Mouse (Mus musculus) forebrain, embryonic 10.5 days (tissue): ENCODE results near the gene Per1. TPM values are rescaled to one million over a fixed set of nuclear protein-coding genes. Genes with fewer than 3 reads are reported as not detected.

ENCODE experiments used
- DNase-seq: peaks from one replicate; pipeline ENCODE4 v3.0.0-alpha.2; 2017; ENCODE audit warnings: low spot score; ENCODE audit errors: extremely low spot score
- H3K27ac ChIP-seq: fragments of 300-500 bp; sonication (generic); 2 replicates; pipeline ENCODE4 v1.5.1; 2016; ENCODE audit warnings: mild to moderate bottlenecking
- H3K27me3 ChIP-seq: fragments of 300-500 bp; sonication (generic); 2 replicates; pipeline ENCODE4 v1.6.1; 2016; ENCODE audit warnings: mild to moderate bottlenecking; ENCODE audit not compliant: poor library complexity, severe bottlenecking
- H3K36me3 ChIP-seq: fragments of 300-500 bp; sonication (generic); replicated peaks from 2 replicates; pipeline ENCODE4 v1.6.1; 2016; ENCODE audit warnings: mild to moderate bottlenecking, moderate library complexity
- H3K4me1 ChIP-seq: fragments of 300-500 bp; sonication (generic); 2 replicates; pipeline ENCODE4 v1.6.1; 2016
- H3K4me3 ChIP-seq: fragments of 300-500 bp; sonication (generic); 2 replicates; pipeline ENCODE4 v1.5.1; 2016; ENCODE audit warnings: mild to moderate bottlenecking, moderate library complexity
- H3K9me3 ChIP-seq: fragments of 300-500 bp; sonication (generic); 2 replicates; pipeline ENCODE4 v1.6.1; 2016; ENCODE audit warnings: mild to moderate bottlenecking, moderate library complexity
- WGBS: fragments of 180-500 bp; shearing (Covaris S2); methylation state at CpG from one replicate; pipeline ENCODE4 v1.1.7; 2016; 5-methylcytosine and 5-hydroxymethylcytosine counted together
- polyA plus RNA-seq: library from polyadenylated mRNA; unstranded; fragments of >200 nt; fragmentation: Nextera tagmentation; extraction: Ambion mirVana; gene quantifications from 2 replicates; pipeline ENCODE4 v1.2.1, GENCODE M21; 2016

Gene Per1
- polyA plus RNA-seq, 1 experiment from 2014 or later: 7.3 TPM

- WGBS: 87% methylated on average over 5 of the region's 5 CpGs
- no peaks in the 10 kb centered on the region for H3K36me3 ChIP-seq
- no peak for DNase-seq
Observed at GRCm38 (mm10) chr11:69078805-69079438, 16.1 kb upstream of the Per1 start.

DNA sequence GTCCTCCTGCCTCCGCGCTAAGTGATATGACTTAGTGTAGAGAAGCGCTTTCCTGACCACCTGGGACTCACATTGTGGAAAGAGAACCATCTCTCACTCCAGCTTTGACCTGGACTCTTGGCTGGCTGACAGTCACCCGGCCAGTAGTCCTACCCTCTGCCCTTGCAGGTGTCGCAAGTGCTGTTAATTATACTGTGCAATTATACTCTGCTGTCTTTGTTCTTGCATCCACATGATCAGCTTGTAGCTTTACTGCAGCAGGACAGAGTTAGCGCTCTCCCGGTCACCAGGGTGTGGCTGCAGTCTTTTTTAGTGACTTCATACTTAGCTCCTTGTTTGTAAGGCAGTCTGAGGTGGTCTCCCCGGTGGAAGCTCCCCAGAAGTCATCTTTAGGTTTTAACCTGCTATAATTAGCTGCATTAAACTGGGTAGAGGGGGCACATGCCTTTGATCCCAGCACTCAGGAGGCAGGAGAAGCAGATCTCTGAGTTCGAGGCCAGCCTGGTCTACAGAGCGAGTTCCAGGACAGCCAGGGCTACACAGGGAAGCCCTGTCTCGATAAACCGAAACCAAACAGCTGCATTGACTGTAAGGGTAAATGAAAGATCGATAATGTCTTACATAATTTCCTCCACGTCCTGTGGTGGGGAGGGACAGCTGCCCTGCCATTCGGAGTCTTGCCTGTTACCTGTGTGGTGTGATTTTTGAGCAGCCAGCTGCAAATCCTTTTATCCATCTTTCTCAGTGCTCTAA is 14.7 kb upstream of the Per1 start:
- no peaks in the 10 kb centered on the region for H3K36me3 ChIP-seq
- DNase-seq: no peak
- 87% methylated on average over 15 of the region's 15 CpGs for WGBS

More at GRCm38 (mm10) chr11:69078805-69079438, 16.1 kb upstream of the Per1 start:
- Histone ChIP-seq H3K4me1 (peaks cover 16% of the 10 kb centered on the region), H3K4me3 (no peak overlapping the region), H3K9me3 (no peaks in the 10 kb centered on the region), H3K27me3 (no peaks in the 10 kb centered on the region), H3K27ac (no peak overlapping the region)

GRCm38 (mm10) chr11:69080855-69081222 is 14.2 kb upstream of the Per1 start:
- H3K4me3 ChIP-seq: no peak overlapping the region
- peaks cover 6% of the 10 kb centered on the region for H3K4me1 ChIP-seq
- DNase-seq: no peak
- H3K9me3 ChIP-seq: no peaks in the 10 kb centered on the region
- H3K27me3 ChIP-seq: no peaks in the 10 kb centered on the region
- no peak overlapping the region for H3K27ac ChIP-seq
- WGBS: 87% methylated on average over 8 of the region's 8 CpGs
- no peaks in the 10 kb centered on the region for H3K36me3 ChIP-seq

More for the DNA sequence above, 14.7 kb upstream of the Per1 start:
- Histone ChIP-seq H3K9me3 (no peaks in the 10 kb centered on the region), H3K27me3 (no peaks in the 10 kb centered on the region), H3K4me1 (peaks cover 6% of the 10 kb centered on the region), H3K4me3 (no peak overlapping the region), H3K27ac (no peak overlapping the region)

DNA sequence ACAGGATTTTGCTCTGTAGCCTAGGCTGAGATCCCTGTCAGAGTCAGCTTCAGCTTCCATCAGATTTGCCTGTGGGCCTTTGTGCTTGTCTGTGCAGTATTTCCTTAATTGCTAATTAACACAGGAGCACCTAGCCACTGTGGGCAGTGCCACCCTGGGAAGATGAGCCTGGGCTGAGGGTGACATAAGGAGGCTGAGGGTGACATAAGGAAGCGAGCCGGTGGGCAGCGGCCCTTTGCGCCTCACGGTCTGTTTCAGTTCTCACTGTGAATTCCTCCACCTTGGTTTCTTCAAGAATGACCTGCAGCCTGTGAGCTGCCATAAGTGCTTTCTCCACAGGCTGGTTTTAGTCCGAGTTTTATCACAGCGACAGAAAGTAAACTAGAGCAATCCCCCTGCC is 13.4 kb upstream of the Per1 start:
- Histone ChIP-seq H3K27ac (no peak overlapping the region), H3K27me3 (no peaks in the 10 kb centered on the region), H3K4me3 (no peak overlapping the region), H3K4me1 (peaks cover 7% of the 10 kb centered on the region), H3K36me3 (no peaks in the 10 kb centered on the region), H3K9me3 (no peaks in the 10 kb centered on the region)
- DNase-seq: no peak
- 92% methylated on average over 7 of the region's 7 CpGs for WGBS

DNA sequence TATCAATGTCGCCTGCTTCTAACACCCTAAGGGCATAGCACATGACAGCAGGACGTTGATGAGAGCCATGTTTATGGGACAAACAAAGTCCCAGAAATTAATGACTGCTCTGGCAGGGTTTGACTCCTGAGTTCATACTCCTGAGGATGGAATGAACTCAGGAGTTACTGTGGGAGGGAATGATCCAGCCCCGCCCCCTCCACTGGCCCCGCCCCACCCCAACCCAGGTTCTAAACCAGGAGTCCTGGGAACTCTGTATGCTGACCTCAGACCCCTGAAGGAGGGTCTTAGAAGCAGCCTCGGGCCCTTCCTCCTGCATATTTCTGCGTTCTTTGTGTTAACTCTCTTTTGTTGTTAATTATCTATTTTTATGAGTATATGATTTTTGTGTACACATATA is 9.4 kb upstream of the Per1 start:
- 68% methylated on average over 6 of the region's 6 CpGs for WGBS
- peaks cover 13% of the 10 kb centered on the region for H3K36me3 ChIP-seq
- no peak overlapping the region for H3K27ac ChIP-seq
- DNase-seq: no peak
- no peaks in the 10 kb centered on the region for H3K27me3 ChIP-seq
- no peaks in the 10 kb centered on the region for H3K9me3 ChIP-seq
- H3K4me3 ChIP-seq: no peak overlapping the region
- peaks cover 39% of the 10 kb centered on the region for H3K4me1 ChIP-seq

GRCm38 (mm10) chr11:69086390-69086789 is 8.6 kb upstream of the Per1 start:
- whole genome bisulfite sequencing: 75% methylated on average over 6 of the region's 6 CpGs
- H3K36me3 ChIP-seq: peaks cover 21% of the 10 kb centered on the region
- H3K9me3 ChIP-seq: no peaks in the 10 kb centered on the region
- H3K27ac ChIP-seq: no peak overlapping the region
- peaks cover 39% of the 10 kb centered on the region for H3K4me1 ChIP-seq
- no peaks in the 10 kb centered on the region for H3K27me3 ChIP-seq
- no peak for DNase-seq
- H3K4me3 ChIP-seq: no peak overlapping the region

DNA sequence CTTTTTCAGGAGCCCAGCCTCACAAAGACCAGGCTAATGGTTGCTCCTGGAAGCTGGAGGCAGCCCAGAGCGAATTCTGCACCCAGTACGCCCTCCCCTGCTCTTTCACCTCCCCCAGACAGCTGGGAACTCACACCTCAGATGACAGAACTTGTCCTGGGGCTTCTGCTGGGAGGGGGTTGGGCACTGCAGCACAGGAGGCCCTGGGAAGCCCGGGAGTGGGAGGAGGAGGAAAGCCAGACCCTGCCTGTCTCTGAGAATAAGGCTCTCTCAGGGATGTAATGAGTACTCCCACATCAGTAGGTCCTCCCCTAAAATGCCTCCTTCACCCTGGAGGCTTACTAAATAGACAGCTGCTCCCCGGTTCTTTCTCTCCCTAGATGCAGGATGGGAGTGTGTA is 7.9 kb upstream of the Per1 start:
- no peaks in the 10 kb centered on the region for H3K27me3 ChIP-seq
- no peaks in the 10 kb centered on the region for H3K9me3 ChIP-seq
- no peak for DNase-seq
- H3K27ac ChIP-seq: peak overlapping the region; percentile 62
- H3K4me1 ChIP-seq: peaks cover 43% of the 10 kb centered on the region
- H3K4me3 ChIP-seq: peak overlapping the region; percentile 16; the same call in 1 of the 2 replicates
- WGBS: 39% methylated on average over 4 of the region's 4 CpGs
- H3K36me3 ChIP-seq: peaks cover 27% of the 10 kb centered on the region

DNA sequence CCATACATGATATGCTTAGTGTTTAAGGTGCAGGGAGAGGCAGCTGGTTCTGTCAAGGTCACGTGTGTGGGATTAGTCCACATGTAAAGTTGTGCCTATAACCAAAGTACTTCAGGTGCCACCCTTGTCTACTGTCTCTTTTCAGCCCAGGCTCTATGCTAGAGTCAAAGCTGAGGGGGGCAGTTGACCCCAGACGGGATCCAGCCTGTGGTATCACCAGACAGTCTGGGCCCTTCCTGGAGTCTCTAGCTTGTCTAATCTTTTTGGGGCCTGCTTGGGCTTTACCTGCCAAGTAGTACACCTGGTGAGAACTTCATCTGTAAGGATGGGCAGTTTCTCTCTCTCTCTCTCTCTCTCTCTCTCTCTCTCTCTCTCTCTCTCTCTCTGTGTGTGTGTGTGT is 7.4 kb upstream of the Per1 start:
- H3K27ac ChIP-seq: peak overlapping the region; percentile 98
- H3K36me3 ChIP-seq: peaks cover 30% of the 10 kb centered on the region
- H3K4me3 ChIP-seq: peak overlapping the region; percentile 98
- DNase-seq: no peak
- no peaks in the 10 kb centered on the region for H3K9me3 ChIP-seq
- 68% methylated on average over 2 of the region's 2 CpGs for WGBS
- no peaks in the 10 kb centered on the region for H3K27me3 ChIP-seq
- peaks cover 43% of the 10 kb centered on the region for H3K4me1 ChIP-seq

DNA sequence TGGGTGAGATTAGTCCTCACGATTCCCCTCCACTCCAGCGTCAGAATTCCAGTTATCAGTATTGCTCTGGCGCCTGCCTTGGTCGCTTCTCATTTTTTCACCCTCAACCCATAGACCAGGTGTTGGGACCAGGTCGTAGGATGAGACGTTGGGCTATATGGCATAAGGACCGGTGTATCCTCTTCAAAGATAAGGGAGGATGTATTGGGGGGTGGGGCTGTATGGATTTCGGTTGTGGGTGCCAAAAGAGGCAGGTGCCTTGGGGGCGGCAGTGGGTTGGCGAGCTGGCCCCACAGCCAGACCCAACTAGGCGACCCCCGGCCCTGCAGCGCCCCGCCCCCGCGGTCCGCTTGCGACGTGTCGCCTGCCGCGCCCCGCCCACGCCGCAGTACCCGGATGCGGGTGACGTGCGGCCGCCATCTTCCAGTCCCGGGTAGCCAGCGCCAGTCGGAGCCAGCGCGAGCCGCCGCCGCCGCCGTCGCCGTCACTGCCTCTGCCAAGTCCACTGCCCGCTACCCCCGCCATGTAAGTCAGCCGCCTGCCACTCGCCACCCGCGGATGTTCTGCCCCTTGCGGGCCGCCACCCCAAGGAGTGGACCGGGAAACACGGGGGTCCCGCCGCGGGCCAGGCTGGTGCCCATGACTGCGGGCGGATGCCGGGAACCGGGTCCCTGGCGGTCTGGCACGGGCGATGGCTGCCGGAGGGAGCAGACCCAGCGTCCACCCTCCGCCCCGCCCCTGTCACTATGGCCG is 6.7 kb upstream of the Per1 start, which contains the start of gene Vamp2:
Vamp2 (plus strand) TSS at position 388 of the 753 bp plus-strand sequence.
- Histone ChIP-seq H3K4me1 (peaks cover 43% of the 10 kb centered on the region), H3K27me3 (no peaks in the 10 kb centered on the region), H3K9me3 (no peaks in the 10 kb centered on the region), H3K4me3 (peak within 1 kb of the TSS; percentile 98), H3K36me3 (peaks cover 33% of the 10 kb centered on the region), H3K27ac (peak within 1 kb of the TSS; percentile 98)
- 1% methylated on average over 59 of the region's 67 CpGs for whole genome bisulfite sequencing
- DNase-seq: peak; percentile 90

DNA sequence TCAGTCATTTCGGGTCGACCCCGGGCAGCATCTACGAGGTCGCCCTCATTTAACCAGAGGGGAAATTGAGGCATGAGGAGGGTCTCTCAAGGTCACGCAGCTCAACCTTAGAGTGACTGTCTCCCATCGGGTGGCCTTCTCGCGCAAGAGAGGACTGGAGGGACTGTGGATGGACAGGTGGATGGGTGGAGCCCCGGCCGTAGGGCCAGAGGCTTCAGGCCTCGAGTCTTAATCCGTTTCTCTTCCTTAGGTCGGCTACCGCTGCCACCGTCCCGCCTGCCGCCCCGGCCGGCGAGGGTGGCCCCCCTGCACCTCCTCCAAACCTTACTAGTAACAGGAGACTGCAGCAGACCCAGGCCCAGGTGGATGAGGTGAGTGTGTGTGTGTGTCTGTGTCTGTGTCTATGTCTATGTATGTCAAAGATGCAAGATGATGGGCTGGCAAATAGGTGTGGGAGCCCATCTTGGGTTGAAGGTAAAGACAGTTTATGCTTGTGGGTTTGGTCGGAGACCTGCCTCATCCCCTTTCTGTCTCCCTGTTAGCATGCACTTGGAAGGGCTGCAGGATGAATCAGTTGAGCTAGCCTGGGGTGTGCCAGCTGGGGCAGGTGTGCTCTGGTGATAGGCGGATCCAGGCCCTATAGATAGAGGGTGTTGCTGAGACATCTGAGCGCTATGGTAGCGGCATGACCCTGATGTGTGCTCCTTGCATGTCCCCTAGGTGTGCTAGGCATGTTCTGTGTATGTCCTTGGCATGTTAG is 6.0 kb upstream of the Per1 start:
- no peak for DNase-seq
- Histone ChIP-seq H3K36me3 (peaks cover 33% of the 10 kb centered on the region), H3K4me3 (peak overlapping the region; percentile 98), H3K27me3 (no peaks in the 10 kb centered on the region), H3K4me1 (peaks cover 45% of the 10 kb centered on the region), H3K9me3 (no peaks in the 10 kb centered on the region), H3K27ac (peak overlapping the region; percentile 98)
- 12% methylated on average over 25 of the region's 25 CpGs for WGBS

GRCm38 (mm10) chr11:69089616-69090290 is 5.3 kb upstream of the Per1 start:
- Histone ChIP-seq H3K36me3 (peaks cover 33% of the 10 kb centered on the region), H3K27ac (peak overlapping the region; percentile 98), H3K9me3 (no peaks in the 10 kb centered on the region), H3K4me3 (peak overlapping the region; percentile 98), H3K27me3 (no peaks in the 10 kb centered on the region), H3K4me1 (peaks cover 51% of the 10 kb centered on the region)
- DNase-seq: no peak
- WGBS: 90% methylated on average over 12 of the region's 12 CpGs

DNA sequence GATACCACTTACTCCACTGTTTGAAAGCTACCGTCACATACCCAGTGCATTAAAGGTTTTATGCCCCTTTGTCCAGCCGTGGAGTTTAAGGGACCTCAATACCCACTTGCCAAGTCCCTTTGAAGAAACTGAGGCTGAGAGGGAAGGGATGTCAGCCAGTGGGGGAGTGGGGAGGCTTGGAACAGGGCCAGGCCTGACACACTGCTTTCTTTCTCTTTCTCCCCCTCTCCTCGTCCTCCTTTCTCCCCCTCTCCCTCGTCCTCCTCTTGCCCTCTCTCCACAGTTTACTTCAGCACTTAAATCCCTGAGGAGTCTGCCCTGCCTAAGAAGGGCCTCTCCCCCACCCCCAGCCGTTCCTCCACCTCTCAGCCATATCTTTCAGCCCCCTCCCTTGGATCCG is 4.7 kb upstream of the Per1 start:
- no peaks in the 10 kb centered on the region for H3K9me3 ChIP-seq
- 90% methylated on average over 6 of the region's 6 CpGs for WGBS
- H3K4me3 ChIP-seq: peak overlapping the region; percentile 98; the same call in 1 of the 2 replicates
- peaks cover 33% of the 10 kb centered on the region for H3K36me3 ChIP-seq
- DNase-seq: no peak
- no peak overlapping the region for H3K27ac ChIP-seq
- no peaks in the 10 kb centered on the region for H3K27me3 ChIP-seq
- peaks cover 56% of the 10 kb centered on the region for H3K4me1 ChIP-seq
